Mouse (Mus musculus): ENCODE data around the gene Uchl5.

The Uchl5 gene

GRCm38 (mm10) chr1:143788584-143789227, 11.6 kb downstream of the Uchl5 start:
- DNase-seq (ENCODE audit: low spot score in 2 of 2) = peak; percentile 54 to 80

GRCm38 (mm10) chr1:143803537-143803936, 26.5 kb downstream of the Uchl5 start:
- no peak for DNase-seq (ENCODE audit: low spot score in 2 of 2)

- no peak for DNase-seq (ENCODE audit: low spot score in 2 of 2)
Observed at GRCm38 (mm10) chr1:143809062-143809461, 32.0 kb downstream of the Uchl5 start.

- DNase-seq (ENCODE audit: low spot score in 2 of 2) = peak; percentile 70 to 89
Observed at GRCm38 (mm10) chr1:143813676-143814360, 36.7 kb downstream of the Uchl5 start.

GRCm38 (mm10) chr1:143820096-143820877, 43.2 kb downstream of the Uchl5 start:
- no peak for DNase-seq (ENCODE audit: low spot score in 2 of 2)

GRCm38 (mm10) chr1:143822677-143823076, 45.6 kb downstream of the Uchl5 start:
- no peak for DNase-seq (ENCODE audit: low spot score in 2 of 2)

- DNase-seq (ENCODE audit: low spot score in 2 of 2) = no peak
Observed at GRCm38 (mm10) chr1:143830713-143831112, 53.6 kb downstream of the Uchl5 start.

GRCm38 (mm10) chr1:143836363-143837182, 59.5 kb downstream of the Uchl5 start:
- DNase-seq (ENCODE audit: low spot score in 2 of 2) = no peak

- no peak for DNase-seq (ENCODE audit: low spot score in 2 of 2)
Observed at GRCm38 (mm10) chr1:143837681-143838080, 60.6 kb downstream of the Uchl5 start.

- no peak for DNase-seq (ENCODE audit: low spot score in 2 of 2)
Observed at GRCm38 (mm10) chr1:143838896-143839410, 61.9 kb downstream of the Uchl5 start.

GRCm38 (mm10) chr1:143852329-143852728, 75.3 kb downstream of the Uchl5 start:
- DNase-seq (ENCODE audit: low spot score in 2 of 2) = no peak

- no peak for DNase-seq (ENCODE audit: low spot score in 2 of 2)
Observed at GRCm38 (mm10) chr1:143852779-143853358, 75.8 kb downstream of the Uchl5 start.

GRCm38 (mm10) chr1:143853691-143854115, 76.6 kb downstream of the Uchl5 start:
- no peak for DNase-seq (ENCODE audit: low spot score in 2 of 2)

- no peak for DNase-seq (ENCODE audit: low spot score in 2 of 2)
Observed at GRCm38 (mm10) chr1:143855706-143856105, 78.6 kb downstream of the Uchl5 start.

Measured in spleen, postnatal 10 days (tissue).